Mouse (Mus musculus): ENCODE measurements at regions not wholly inside any gene's neighbourhood (a gene's known extent, or its start where the extent isn't known, plus 50 kb on each side); places are given as distances from the start of the nearest gene placed in this dataset.
A peak's percentile ranks its signal among the peaks of the same experiment; 100 is the strongest.

- DNase-seq (ENCODE audit: low read depth, low spot score) = no peak
These were observed 501.5 kb downstream of the Rab28 start for GRCm38 (mm10) chr5:41206462-41206861.

- no peak for DNase-seq (ENCODE audit: low read depth, low spot score)
These were observed 503.5 kb downstream of the Rab28 start for GRCm38 (mm10) chr5:41204417-41204816.

- no peak for DNase-seq (ENCODE audit: low read depth, low spot score)
These were observed 520.8 kb downstream of the Rab28 start for GRCm38 (mm10) chr5:41187193-41187592.

GRCm38 (mm10) chr5:41177220-41177619 is 530.7 kb downstream of the Rab28 start:
- no peak for DNase-seq (ENCODE audit: low read depth, low spot score)

- DNase-seq (ENCODE audit: low read depth, low spot score) = no peak
These were observed 541.9 kb downstream of the Rab28 start for GRCm38 (mm10) chr5:41165870-41166626.

- peak; percentile 12 for DNase-seq (ENCODE audit: low read depth, low spot score)
These were observed 582.9 kb downstream of the Rab28 start for GRCm38 (mm10) chr5:41125050-41125449.

GRCm38 (mm10) chr5:41117658-41118057 is 590.3 kb downstream of the Rab28 start:
- no peak for DNase-seq (ENCODE audit: low read depth, low spot score)

GRCm38 (mm10) chr5:41087773-41088172 is 620.2 kb downstream of the Rab28 start:
- DNase-seq (ENCODE audit: low read depth, low spot score) = peak; percentile 55

GRCm38 (mm10) chr5:41076412-41076811 is 631.5 kb downstream of the Rab28 start:
- DNase-seq (ENCODE audit: low read depth, low spot score) = no peak

- DNase-seq (ENCODE audit: low read depth, low spot score) = no peak
These were observed 646.3 kb downstream of the Rab28 start for GRCm38 (mm10) chr5:41061646-41062045.

- no peak for DNase-seq (ENCODE audit: low read depth, low spot score)
These were observed 646.7 kb downstream of the Rab28 start for GRCm38 (mm10) chr5:41061222-41061621.

- no peak for DNase-seq (ENCODE audit: low read depth, low spot score)
These were observed 649.9 kb downstream of the Rab28 start for GRCm38 (mm10) chr5:41058015-41058414.

GRCm38 (mm10) chr5:41051948-41052347 is 656.0 kb downstream of the Rab28 start:
- peak; percentile 47 for DNase-seq (ENCODE audit: low read depth, low spot score)

- no peak for DNase-seq (ENCODE audit: low read depth, low spot score)
These were observed 659.4 kb downstream of the Rab28 start for GRCm38 (mm10) chr5:41048515-41048914.

- DNase-seq (ENCODE audit: low read depth, low spot score) = no peak
These were observed 662.7 kb downstream of the Rab28 start for GRCm38 (mm10) chr5:41045221-41045620.

- peak; percentile 72 for DNase-seq (ENCODE audit: low read depth, low spot score)
These were observed 663.5 kb downstream of the Rab28 start for GRCm38 (mm10) chr5:41044465-41044864.

GRCm38 (mm10) chr5:41038790-41039189 is 669.2 kb downstream of the Rab28 start:
- no peak for DNase-seq (ENCODE audit: low read depth, low spot score)

- peak; percentile 18 for DNase-seq (ENCODE audit: low read depth, low spot score)
These were observed 701.3 kb downstream of the Rab28 start for GRCm38 (mm10) chr5:41006692-41007091.

- peak; percentile 68 for DNase-seq (ENCODE audit: low read depth, low spot score)
These were observed 721.4 kb downstream of the Rab28 start for GRCm38 (mm10) chr5:40986562-40986961.

- DNase-seq (ENCODE audit: low read depth, low spot score) = no peak
These were observed 733.1 kb downstream of the Rab28 start for GRCm38 (mm10) chr5:40974892-40975291.

- DNase-seq (ENCODE audit: low read depth, low spot score) = peak; percentile 67
These were observed 754.9 kb downstream of the Rab28 start for GRCm38 (mm10) chr5:40952901-40953595.

GRCm38 (mm10) chr5:40929127-40929526 is 778.8 kb downstream of the Rab28 start:
- DNase-seq (ENCODE audit: low read depth, low spot score) = no peak

GRCm38 (mm10) chr5:40920920-40921319 is 787.0 kb downstream of the Rab28 start:
- DNase-seq (ENCODE audit: low read depth, low spot score) = no peak

Data from forelimb bud, embryonic 11.5 days (tissue).